Mouse (Mus musculus) gastrocnemius, postnatal 10 days (tissue): ENCODE measurements around the gene Map1s. TPM values are rescaled to one million over a fixed set of nuclear protein-coding genes. Genes with fewer than 3 reads are reported as not detected.

Source experiments
- DNase-seq: peaks from one replicate; pipeline ENCODE4 v3.0.0; 2021; ENCODE audit warnings: mixed read lengths
- microRNA-seq, 2 experiments: library from miRNA; unstranded; fragments of <30 nt; microRNA quantifications; one replicate each; pipeline ENCODE4 v1.2.0; 2021
- total RNA-seq, 2 experiments: library from RNA; stranded (reverse); gene quantifications; 2 replicates each; pipeline ENCODE4 v1.2.3; 2021

Map1s gene
- total RNA-seq, 2 experiments from 2014 or later = 17.3 to 24.5 TPM

- no peak for DNase-seq
Measured at GRCm38 (mm10) chr8:70943187-70943586, 37.5 kb downstream of the Map1s start.

GRCm38 (mm10) chr8:70949847-70950246 lies 44.1 kb downstream of the Map1s start:
- DNase-seq = no peak

GRCm38 (mm10) chr8:70960703-70961472 lies 55.2 kb downstream of the Map1s start:
- DNase-seq = no peak

- DNase-seq = peak; percentile 15
Measured at GRCm38 (mm10) chr8:70964159-70964558, 58.4 kb downstream of the Map1s start.

GRCm38 (mm10) chr8:70964861-70965260 lies 59.1 kb downstream of the Map1s start:
- no peak for DNase-seq

Small RNA genes lying within 50 kb of the gene (microRNA-seq; reads per million reads assigned to microRNA genes)
- 1.6 to 2.8 reads per million in 2 experiments for gene Mir1969
- 0.64 to 2.0 reads per million in 2 experiments for gene Mir7067

Other genes starting within 250 kb of the Map1s start
- 10 to 100 TPM; 22.5 to 23.4 TPM for gene Pgpep1, start 245.5 kb upstream of the Map1s start, total RNA-seq
- gene Lsm4, start 232.7 kb upstream of the Map1s start, total RNA-seq = 10 to 100 TPM; 82.3 to 83.0 TPM
- gene Jund, start 207.0 kb upstream of the Map1s start, total RNA-seq = 100 to 1,000 TPM in 1 of 2 experiments, 10 to 100 TPM in 1; 79.2 to 130 TPM
- not detected for gene Iqcn, start 202.5 kb upstream of the Map1s start, total RNA-seq
- gene Gm3336, start 187.4 kb upstream of the Map1s start, total RNA-seq = not detected
- gene Pde4c, start 182.2 kb upstream of the Map1s start, total RNA-seq = 1 to 10 TPM; 2.5 to 3.0 TPM
- gene Rab3a, start 151.3 kb upstream of the Map1s start, total RNA-seq = 10 to 100 TPM; 44.6 to 50.4 TPM
- gene Mpv17l2, start 145.0 kb upstream of the Map1s start, total RNA-seq = 10 to 100 TPM; 30.1 to 31.4 TPM
- 10 to 100 TPM; 39.4 to 47.2 TPM for gene Pik3r2, start 129.2 kb upstream of the Map1s start, total RNA-seq
- gene Mast3, start 100.9 kb upstream of the Map1s start, total RNA-seq = 1 to 10 TPM; 7.2 to 8.9 TPM
- under 1 TPM; 0.16 to 0.23 TPM for gene Il12rb1, start 97.5 kb upstream of the Map1s start, total RNA-seq
- gene Arrdc2, start 66.2 kb upstream of the Map1s start, total RNA-seq = 10 to 100 TPM in 1 of 2 experiments, 1 to 10 TPM in 1; 4.3 to 27.1 TPM
- 1 to 10 TPM; 3.7 to 3.8 TPM for gene Kcnn1, start 42.7 kb upstream of the Map1s start, total RNA-seq
- gene Ccdc124, start 32.0 kb upstream of the Map1s start, total RNA-seq = 10 to 100 TPM; 42.8 to 45.0 TPM
- under 1 TPM in 1 of 2 experiments, not detected in 1; 0.09 TPM for gene Slc5a5, start 13.2 kb upstream of the Map1s start, total RNA-seq
- gene Rpl18a, start 8.5 kb upstream of the Map1s start, total RNA-seq = 1,000 to 10,000 TPM; 1,533 to 1,604 TPM